Mouse (Mus musculus): ENCODE results near the gene Syap1.
"Not testable (repeated sequence)": the region's sequence is repeated elsewhere in the genome, so short reads cannot be mapped to it uniquely, and the experiment has no call there.

Syap1 gene

DNA sequence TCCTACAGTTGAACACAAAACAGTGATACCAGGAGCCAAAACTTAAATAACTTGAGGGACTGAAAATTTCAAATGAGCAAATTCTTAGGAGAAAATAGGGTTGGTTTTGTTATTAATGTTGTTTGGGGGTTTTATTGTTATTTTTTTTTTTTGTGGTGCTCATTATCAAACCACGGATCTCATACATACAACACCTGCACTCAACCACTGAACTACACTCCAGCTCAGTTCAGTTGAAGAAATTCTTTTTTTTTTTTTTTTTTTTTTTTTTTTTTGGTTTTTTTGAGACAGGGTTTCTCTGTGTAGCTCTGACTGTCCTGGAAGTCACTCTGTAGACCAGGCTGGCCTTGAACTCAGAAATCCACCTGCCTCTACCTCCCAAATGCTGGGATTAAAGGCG, 57.9 kb downstream of the Syap1 start:
- DNase-seq (ENCODE audit: low spot score): not testable (repeated sequence)

DNA sequence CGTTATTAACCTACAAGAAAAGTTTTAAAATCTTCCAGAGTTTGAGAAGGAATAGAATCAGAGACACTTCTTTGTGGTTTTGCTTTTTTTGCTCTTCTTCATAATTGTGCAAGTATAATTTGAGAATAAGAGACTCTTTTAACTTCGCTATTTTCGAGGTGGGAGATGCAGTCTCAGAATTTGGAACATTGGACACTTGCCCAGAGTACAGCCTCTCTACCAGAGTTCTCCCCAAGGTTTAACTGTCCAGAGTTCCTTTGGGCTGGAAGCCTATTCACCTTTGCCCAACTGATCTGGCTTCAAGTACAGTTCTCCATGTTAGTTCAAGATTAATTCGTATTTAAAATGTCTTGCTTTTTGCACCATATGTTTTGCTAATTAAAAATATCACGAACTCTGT, 58.5 kb downstream of the Syap1 start:
- DNase-seq (ENCODE audit: low spot score): no peak

DNA sequence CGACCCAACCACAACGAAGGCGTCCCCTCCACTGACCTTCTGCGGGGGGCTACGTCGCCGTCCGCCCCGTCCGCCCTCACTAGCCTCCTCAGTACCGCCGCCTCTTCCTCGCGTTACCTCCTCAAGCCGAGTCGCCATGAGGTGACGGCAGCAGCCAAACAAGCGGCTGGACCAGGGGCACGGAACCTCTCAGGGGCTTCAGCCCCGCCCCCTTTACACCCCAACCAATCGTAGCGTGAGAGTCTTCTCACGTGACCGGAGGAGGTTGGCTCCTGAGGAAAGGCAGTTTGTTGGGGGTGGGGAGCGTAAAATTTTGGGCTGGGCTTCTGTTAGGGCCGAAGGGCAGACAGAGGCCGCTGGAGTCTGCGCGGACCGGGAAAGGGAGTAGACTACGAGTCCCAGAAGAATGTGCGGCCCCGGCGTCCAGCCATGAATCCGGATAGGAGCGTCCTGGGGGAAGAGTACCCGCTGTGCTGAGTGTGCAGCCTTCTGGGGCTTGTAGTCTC, 59.0 kb downstream of the Syap1 start, which contains the start of gene Txlng:
Txlng (minus strand) TSS at position 252 of the 506 bp plus-strand sequence.
- DNase-seq (ENCODE audit: low spot score): peak; percentile 90

DNA sequence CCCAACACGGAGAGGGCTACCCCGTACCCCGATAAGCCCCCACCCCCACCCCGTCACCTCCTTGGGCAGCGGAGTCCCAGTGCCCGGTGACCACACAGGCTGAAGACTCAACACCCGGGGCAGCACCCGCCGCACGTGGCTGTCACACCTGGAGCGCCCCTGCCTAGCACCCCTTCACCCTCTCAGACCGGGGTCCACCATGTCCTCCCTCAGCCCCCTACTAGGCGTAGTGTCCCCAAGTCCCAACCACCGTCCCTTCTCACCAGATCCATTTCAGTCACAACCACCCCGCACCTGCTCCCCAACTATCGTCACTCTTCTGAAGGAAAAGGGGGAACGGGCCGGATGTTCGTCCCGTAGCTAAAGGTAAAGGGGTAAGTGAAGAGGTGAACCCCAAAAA, 59.5 kb downstream of the Syap1 start:
- DNase-seq (ENCODE audit: low spot score): no peak

DNA sequence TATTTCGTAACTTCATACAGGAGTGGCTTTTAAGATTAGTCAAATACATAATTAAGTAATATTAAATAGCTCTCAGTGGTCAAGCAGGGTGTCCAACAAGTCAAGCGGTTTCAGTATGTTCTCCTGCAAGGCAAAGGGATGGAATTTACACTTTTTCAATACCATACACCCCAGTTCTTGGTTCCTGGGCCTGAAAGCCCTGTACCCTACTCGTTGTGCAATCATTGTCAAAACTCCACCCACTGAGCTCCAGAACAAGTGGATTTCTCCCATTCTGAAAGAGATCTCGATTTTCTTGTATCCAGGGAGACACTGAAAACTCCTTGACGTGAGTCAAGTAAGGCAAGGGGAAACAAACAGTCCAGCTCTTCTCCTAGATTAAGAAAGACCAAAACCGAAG, 60.2 kb downstream of the Syap1 start:
- no peak for DNase-seq (ENCODE audit: low spot score)
